Mouse (Mus musculus) heart, adult 2 months (tissue): ENCODE measurements around the gene Adam22. TPM values are rescaled to one million over a fixed set of nuclear protein-coding genes. Genes with fewer than 3 reads are reported as not detected.
A peak's percentile ranks its signal among the peaks of the same experiment; 100 is the strongest.

Experiments used
- DNase-seq, 2 experiments: peaks; one replicate each; pipeline ENCODE4 v3.0.0; 2021
- H3K27ac ChIP-seq: fragments of 200-600 bp; 2 replicates; pipeline ENCODE4 v1.8.1; 2022
- H3K27me3 ChIP-seq: fragments of 200-500 bp; 2 replicates; pipeline ENCODE4 v1.6.1; 2012; ENCODE audit warnings: mild to moderate bottlenecking, low read length, inconsistent platforms, mixed read lengths; ENCODE audit not compliant: control insufficient read depth, insufficient read depth
- H3K36me3 ChIP-seq: fragments of 200-500 bp; 2 replicates; pipeline ENCODE4 v1.6.1; 2012; ENCODE audit warnings: low read length, inconsistent platforms; ENCODE audit not compliant: control insufficient read depth, insufficient read depth
- H3K4me1 ChIP-seq: fragments of 200-500 bp; 2 replicates; pipeline ENCODE4 v1.6.1; 2011; ENCODE audit warnings: low read length; ENCODE audit not compliant: control insufficient read depth, insufficient read depth
- H3K4me3 ChIP-seq: fragments of 200-600 bp; 2 replicates; pipeline ENCODE4 v1.8.1; 2022
- H3K79me2 ChIP-seq: fragments of 200-500 bp; replicated peaks from 2 replicates; pipeline ENCODE4 v1.6.1; 2012; ENCODE audit warnings: mild to moderate bottlenecking, inconsistent platforms, low read length, moderate library complexity, mixed read lengths; ENCODE audit not compliant: control insufficient read depth, insufficient read depth
- H3K9ac ChIP-seq: fragments of 200-500 bp; 2 replicates; pipeline ENCODE4 v1.6.1; 2012; ENCODE audit warnings: low read depth, mild to moderate bottlenecking, control low read depth, inconsistent platforms, low read length, mixed read lengths
- CTCF ChIP-seq: fragments of 200-600 bp; IDR thresholded peaks from 2 replicates; pipeline ENCODE4 v1.8.1; 2022; ENCODE audit warnings: antibody characterized with exemption, mild to moderate bottlenecking, moderate library complexity
- EP300 ChIP-seq: fragments of 200-500 bp; IDR thresholded peaks from 2 replicates; pipeline ENCODE4 v1.6.1; 2011; ENCODE audit warnings: low read depth, low read length, control low read depth; ENCODE audit not compliant: insufficient read depth
- POLR2A ChIP-seq: fragments of 200-500 bp; IDR thresholded peaks from 2 replicates; pipeline ENCODE4 v1.6.1; 2011; ENCODE audit warnings: mild to moderate bottlenecking, low read depth, low read length, control low read depth; ENCODE audit not compliant: insufficient read depth
- WGBS: fragments of 180-500 bp; shearing (Covaris S2); methylation state at CpG from one replicate; pipeline ENCODE4 v1.1.7; 2018; 5-methylcytosine and 5-hydroxymethylcytosine counted together
- intact Hi-C: fragments of 180-260 bp; cut with DNase I; formaldehyde crosslinking; loops from one replicate; pipeline ENCODE4 v1.15.1; 2025
- polyA plus RNA-seq: library from polyadenylated mRNA; depleted of rRNA; stranded (reverse); fragments of >200 nt; gene quantifications from 2 replicates; pipeline ENCODE4 v1.2.3, GENCODE M21; 2012
- total RNA-seq, 2 experiments: library from RNA; stranded (reverse); gene quantifications; 2 replicates each; pipeline ENCODE4 v1.2.3; 2021

The Adam22 gene
- total and polyA plus RNA-seq, 3 experiments = 1.7 to 4.7 (median 3.6) TPM

DNA sequence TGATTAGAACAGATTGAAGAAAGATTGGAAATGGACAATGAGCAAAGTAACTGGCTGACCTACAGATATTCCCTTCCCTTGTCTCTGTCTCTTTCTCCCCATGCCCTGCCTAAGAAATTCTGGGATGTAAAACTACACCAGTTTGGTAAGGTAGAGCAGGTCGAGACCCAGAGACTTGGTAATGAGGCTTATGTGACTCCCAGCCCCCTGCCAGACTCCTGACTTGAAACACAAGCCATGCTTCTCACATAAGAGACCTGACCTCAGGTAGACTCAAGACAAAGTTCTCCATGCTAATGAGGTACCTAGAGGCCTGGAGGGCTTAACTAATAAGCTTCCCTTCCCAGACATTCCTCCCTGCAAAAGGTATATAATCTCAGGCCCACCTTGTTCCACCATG, 91.8 kb downstream of the Adam22 start:
- no peak for TF ChIP-seq CTCF
- TF ChIP-seq EP300 = no peak
- TF ChIP-seq POLR2A = no peak
- no peaks in the 10 kb centered on the region for H3K27me3 ChIP-seq
- no peaks in the 10 kb centered on the region for H3K79me2 ChIP-seq
- 76% methylated on average over 1 of the region's 1 CpGs for WGBS
- H3K9ac ChIP-seq = no peak overlapping the region
- DNase-seq = no peak
- no peak overlapping the region for H3K4me3 ChIP-seq
- no peaks in the 10 kb centered on the region for H3K4me1 ChIP-seq
- H3K27ac ChIP-seq = no peak overlapping the region
- intact Hi-C loops = no loop called here
- no peaks in the 10 kb centered on the region for H3K36me3 ChIP-seq

DNA sequence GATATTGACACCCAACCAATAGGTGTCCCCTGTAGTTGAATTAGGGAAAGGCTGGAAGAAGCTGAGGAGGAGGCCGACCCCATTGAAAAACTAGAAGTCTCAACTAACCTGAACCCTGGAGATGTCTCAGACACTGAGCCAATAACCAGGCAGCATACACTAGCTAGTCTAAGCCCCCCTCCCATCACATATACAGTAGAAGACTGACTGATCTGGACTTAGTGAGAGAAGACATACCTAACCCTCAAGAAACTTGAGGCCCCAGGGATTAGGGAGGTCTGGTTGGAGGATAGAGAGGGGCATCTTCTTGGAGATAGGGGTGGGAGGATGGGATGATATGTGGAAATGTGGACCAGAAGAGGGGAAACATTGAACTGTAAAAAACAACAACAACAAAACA, 110.6 kb downstream of the Adam22 start:
- no peak overlapping the region for H3K27ac ChIP-seq
- H3K4me1 ChIP-seq = no peaks in the 10 kb centered on the region
- H3K79me2 ChIP-seq = no peaks in the 10 kb centered on the region
- no peak overlapping the region for H3K9ac ChIP-seq
- H3K4me3 ChIP-seq = no peak overlapping the region
- no peaks in the 10 kb centered on the region for H3K27me3 ChIP-seq
- intact Hi-C loops = no loop called here
- TF ChIP-seq EP300 = no peak
- TF ChIP-seq CTCF = no peak
- no peak for TF ChIP-seq POLR2A
- WGBS = 87% methylated on average over 1 of the region's 1 CpGs
- H3K36me3 ChIP-seq = no peaks in the 10 kb centered on the region
- no peak for DNase-seq

DNA sequence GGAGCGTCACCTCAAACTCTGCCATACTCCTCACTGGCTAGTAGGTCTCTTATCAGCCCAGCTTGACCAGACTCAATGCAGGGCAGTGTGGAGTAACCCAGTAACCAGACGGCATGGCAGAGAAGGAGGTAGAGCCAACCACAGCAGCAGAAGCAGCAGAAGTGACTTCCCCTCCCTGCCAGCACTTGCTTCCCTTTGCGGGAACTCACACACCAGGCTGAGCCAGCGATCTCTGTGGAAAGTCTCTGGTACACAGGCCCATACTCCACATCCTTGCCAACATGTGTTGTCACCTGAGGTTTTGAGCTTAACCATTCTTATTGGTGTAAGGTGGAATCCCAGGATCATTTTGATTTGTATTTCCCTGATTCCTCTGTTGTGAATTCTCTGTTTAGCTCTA, 111.5 kb downstream of the Adam22 start:
- no peak for DNase-seq
- TF ChIP-seq POLR2A (no peak), CTCF (no peak), EP300 (no peak)
- H3K79me2 ChIP-seq = no peaks in the 10 kb centered on the region
- no peaks in the 10 kb centered on the region for H3K36me3 ChIP-seq
- no peak overlapping the region for H3K9ac ChIP-seq
- H3K4me1 ChIP-seq = no peaks in the 10 kb centered on the region
- H3K27me3 ChIP-seq = no peaks in the 10 kb centered on the region
- no peak overlapping the region for H3K4me3 ChIP-seq
- intact Hi-C loops = no loop called here
- 81% methylated on average over 4 of the region's 4 CpGs for WGBS
- no peak overlapping the region for H3K27ac ChIP-seq

DNA sequence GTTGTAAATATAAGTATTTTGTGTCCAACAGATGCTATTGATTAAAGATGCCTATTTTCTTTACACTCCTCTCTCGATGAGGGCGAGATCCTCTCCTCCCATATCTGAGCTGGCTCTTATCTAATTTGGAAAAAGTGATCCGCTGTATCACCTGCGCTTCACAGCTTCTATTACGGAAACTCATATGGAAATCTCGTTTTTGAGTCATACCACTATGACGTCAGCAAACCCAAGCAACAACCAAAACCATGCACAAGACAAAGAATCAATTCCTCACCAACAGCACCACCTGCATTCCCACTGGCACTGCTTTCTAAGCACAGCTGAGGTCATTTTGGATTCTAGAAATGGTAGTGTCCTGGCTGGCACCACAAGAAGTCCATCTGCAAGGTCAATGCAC, 123.3 kb downstream of the Adam22 start:
- H3K9ac ChIP-seq = no peak overlapping the region
- intact Hi-C loops = no loop called here
- no peaks in the 10 kb centered on the region for H3K27me3 ChIP-seq

DNA sequence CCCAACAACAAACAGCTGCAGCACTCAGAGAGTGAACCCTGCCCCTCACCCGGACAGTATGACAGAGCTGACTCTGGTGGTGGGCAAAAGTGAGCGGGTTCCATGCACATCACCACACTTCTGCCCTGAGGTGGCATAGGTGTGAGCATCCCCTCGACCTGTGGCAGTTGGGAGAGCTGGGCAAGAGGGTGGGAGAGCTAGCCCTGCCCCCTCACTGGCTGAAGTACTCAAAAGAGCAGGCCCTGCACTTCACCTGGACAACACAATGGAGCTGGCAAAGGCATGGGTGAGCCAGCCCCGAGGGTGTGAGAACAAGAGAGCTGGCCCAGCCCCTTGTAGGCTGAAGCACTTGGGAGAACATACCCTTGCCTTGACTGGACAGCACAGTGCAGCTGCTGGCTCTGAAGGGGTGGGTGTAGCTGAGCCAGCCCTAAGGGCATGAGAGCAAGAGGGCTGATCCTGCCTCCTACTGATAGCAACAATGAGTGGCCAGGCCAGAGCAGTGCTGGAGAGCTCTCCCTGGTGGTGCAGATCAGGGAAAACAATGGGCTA, 124.8 kb downstream of the Adam22 start:
- intact Hi-C loops = no loop called here
- Histone ChIP-seq H3K36me3 (no peaks in the 10 kb centered on the region), H3K4me3 (no peak overlapping the region), H3K27me3 (no peaks in the 10 kb centered on the region), H3K27ac (no peak overlapping the region), H3K9ac (no peak overlapping the region), H3K79me2 (no peaks in the 10 kb centered on the region), H3K4me1 (no peaks in the 10 kb centered on the region)
- WGBS = 55% methylated on average over 4 of the region's 4 CpGs
- DNase-seq = no peak
- no peak for TF ChIP-seq EP300
- no peak for TF ChIP-seq POLR2A
- TF ChIP-seq CTCF = 0 out of 2 replicates have a peak, but pooled peaks have one; percentile 5

More for the DNA sequence above, 123.3 kb downstream of the Adam22 start:
- DNase-seq = no peak
- H3K27ac ChIP-seq = no peak overlapping the region
- no peaks in the 10 kb centered on the region for H3K36me3 ChIP-seq
- no peak overlapping the region for H3K4me3 ChIP-seq
- H3K79me2 ChIP-seq = no peaks in the 10 kb centered on the region
- no peak for TF ChIP-seq POLR2A
- no peak for TF ChIP-seq CTCF
- TF ChIP-seq EP300 = no peak
- no peaks in the 10 kb centered on the region for H3K4me1 ChIP-seq
- WGBS = 88% methylated on average over 7 of the region's 7 CpGs

DNA sequence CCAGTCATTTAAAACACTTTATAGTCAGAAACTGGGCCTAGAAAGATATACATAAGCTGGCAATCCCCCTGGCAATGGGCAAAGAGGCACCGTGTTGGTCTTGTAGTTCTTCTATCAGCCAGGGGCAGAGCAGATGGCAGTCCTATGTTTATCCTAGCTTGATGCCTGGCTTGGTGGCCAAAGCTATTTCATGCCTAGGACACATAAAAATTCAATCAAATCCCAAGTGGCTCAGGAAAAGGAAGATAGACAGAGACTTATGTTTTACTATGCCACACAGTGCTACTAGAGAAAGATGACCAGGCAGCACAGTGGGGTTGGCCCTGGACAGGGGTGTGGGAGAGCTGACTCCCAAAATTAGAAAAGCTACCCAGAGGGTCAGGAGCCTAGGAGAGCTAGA, 125.3 kb downstream of the Adam22 start:
- WGBS = 72% methylated on average over 1 of the region's 1 CpGs
- Histone ChIP-seq H3K4me3 (no peak overlapping the region), H3K79me2 (no peaks in the 10 kb centered on the region), H3K9ac (no peak overlapping the region), H3K36me3 (no peaks in the 10 kb centered on the region), H3K27ac (no peak overlapping the region), H3K27me3 (no peaks in the 10 kb centered on the region), H3K4me1 (no peaks in the 10 kb centered on the region)
- DNase-seq = no peak
- intact Hi-C loops = no loop called here
- TF ChIP-seq CTCF = no peak
- no peak for TF ChIP-seq POLR2A
- no peak for TF ChIP-seq EP300
